Mouse (Mus musculus) E14TG2a.4 (cell line): Measurements from ENCODE around the gene Ap4m1.
A peak's percentile ranks its signal among the peaks of the same experiment; 100 is the strongest.
"Not testable (repeated sequence)": the region's sequence is repeated elsewhere in the genome, so short reads cannot be mapped to it uniquely, and the experiment has no call there.

Experiments used
- H3K27me3 ChIP-seq: 2 replicates; pipeline ENCODE4 v1.6.1; 2014; ENCODE audit warnings: low read length, control low read depth; ENCODE audit not compliant: insufficient read depth
- H3K36me3 ChIP-seq: 2 replicates; pipeline ENCODE4 v1.6.1; 2014; ENCODE audit warnings: low read length, control low read depth; ENCODE audit not compliant: insufficient read depth
- H3K4me1 ChIP-seq: replicated peaks from 2 replicates; pipeline ENCODE4 v1.6.1; 2014; ENCODE audit warnings: low read depth, low read length, control low read depth
- H3K4me3 ChIP-seq: replicated peaks from 2 replicates; pipeline ENCODE4 v1.5.1; 2014; ENCODE audit warnings: mild to moderate bottlenecking, low read length
- H3K9me3 ChIP-seq: 2 replicates; pipeline ENCODE4 v1.6.1; 2014; ENCODE audit warnings: low read length, control low read depth
- CTCF ChIP-seq: conservative IDR thresholded peaks from 2 replicates; pipeline ENCODE4 v1.5.1; 2014; ENCODE audit warnings: low read length
- NANOG ChIP-seq: IDR thresholded peaks from 2 replicates; pipeline ENCODE4 v1.6.1; 2014; ENCODE audit warnings: borderline replicate concordance, low read length, mixed read lengths
- POU5F1 ChIP-seq: IDR thresholded peaks from 2 replicates; pipeline ENCODE4 v1.6.1; 2014; ENCODE audit warnings: low read length, borderline replicate concordance

The Ap4m1 gene

DNA sequence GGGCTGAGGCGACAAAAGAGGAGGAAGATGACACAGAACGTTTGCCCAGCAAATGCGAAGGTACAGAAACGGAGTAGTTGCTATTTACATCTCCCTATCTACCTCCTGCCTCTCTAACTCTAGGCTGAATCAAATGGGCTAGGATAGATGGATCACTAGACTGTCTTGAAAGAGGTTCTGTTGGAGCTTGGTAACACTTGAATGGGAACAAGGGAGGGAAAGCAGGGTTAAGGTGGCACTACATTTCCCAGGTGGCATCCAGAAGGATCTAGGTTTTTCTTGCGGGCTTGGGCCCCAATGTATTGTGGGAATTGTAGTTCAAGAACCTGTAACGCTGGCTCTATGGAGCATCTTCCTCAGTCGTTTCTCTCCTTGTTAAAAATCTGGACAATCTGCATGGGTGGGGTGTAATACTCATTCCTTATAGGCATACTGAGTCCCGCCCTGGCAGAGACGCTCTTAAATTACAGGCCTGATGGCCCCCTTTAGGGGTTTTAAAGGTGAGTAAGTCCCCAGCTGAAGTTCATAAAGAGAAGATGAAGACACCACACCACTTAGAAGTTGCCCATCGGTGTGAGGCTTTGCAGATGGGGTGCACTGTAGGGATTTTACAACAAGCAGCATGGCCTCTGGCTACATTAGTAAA lies 16.0 kb downstream of the Ap4m1 start:
- peaks cover 58% of the 10 kb centered on the region for H3K4me1 ChIP-seq
- H3K36me3 ChIP-seq = peaks cover 57% of the 10 kb centered on the region
- no peaks in the 10 kb centered on the region for H3K9me3 ChIP-seq
- no peaks in the 10 kb centered on the region for H3K27me3 ChIP-seq
- TF ChIP-seq NANOG = no peak
- TF ChIP-seq CTCF = no peak
- no peak for TF ChIP-seq POU5F1
- H3K4me3 ChIP-seq = peak overlapping the region; percentile 95

DNA sequence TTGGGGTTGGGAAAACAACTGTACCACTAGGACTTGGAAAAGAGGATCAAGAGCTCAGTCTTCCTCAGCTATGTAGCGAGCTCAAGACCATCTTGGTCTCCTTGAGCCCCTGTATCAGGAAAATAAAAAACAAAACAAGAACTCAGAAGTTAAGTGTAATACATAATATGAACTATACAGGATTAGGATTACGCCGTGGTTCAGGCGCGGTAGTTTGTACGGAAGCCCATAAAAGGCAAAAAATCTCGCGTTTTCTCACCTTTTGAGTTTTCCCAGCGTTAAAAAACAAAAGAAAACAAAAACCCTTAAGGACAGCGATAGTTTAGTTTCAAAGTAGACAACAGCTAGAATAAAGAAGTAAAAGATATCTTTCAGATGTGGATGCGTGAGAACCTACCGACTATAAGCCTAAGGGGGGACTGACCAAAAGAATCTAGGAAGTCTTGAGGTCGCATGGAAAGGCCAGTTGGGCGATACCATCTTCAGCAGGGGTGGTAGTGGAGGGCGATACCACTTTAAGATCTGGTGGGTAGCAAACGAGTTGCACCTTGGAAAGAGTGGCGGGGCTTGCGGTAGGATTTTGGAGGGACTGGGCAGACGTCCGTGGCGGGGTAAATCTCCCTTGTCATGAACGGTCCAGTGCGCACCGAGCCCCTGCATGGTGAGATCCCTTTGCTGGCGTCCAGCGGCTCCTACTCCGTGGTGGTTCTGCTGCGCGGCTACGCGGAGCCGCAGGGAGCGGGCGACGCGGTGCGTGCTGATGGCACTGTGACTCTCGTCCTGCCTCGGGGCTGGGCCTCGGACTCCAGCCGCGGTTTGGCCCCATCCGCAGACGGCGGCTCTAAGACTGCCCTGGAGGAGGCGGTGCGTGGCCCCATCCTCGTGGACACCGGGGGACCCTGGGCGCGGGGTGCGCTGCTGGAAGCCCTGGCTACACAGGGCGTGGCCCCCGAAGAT lies 22.2 kb downstream of the Ap4m1 start, which contains the start of gene Mblac1:
Mblac1 (plus strand) TSS at position 544 of the 957 bp plus-strand sequence.
- Histone ChIP-seq H3K36me3 (peaks cover 40% of the 10 kb centered on the region), H3K4me1 (peaks cover 25% of the 10 kb centered on the region), H3K4me3 (peak within 1 kb of the TSS; percentile 91), H3K9me3 (no peaks in the 10 kb centered on the region), H3K27me3 (peaks cover 9% of the 10 kb centered on the region; the same call in 1 of the 2 replicates)
- TF ChIP-seq CTCF (no peak), NANOG (no peak), POU5F1 (no peak)

DNA sequence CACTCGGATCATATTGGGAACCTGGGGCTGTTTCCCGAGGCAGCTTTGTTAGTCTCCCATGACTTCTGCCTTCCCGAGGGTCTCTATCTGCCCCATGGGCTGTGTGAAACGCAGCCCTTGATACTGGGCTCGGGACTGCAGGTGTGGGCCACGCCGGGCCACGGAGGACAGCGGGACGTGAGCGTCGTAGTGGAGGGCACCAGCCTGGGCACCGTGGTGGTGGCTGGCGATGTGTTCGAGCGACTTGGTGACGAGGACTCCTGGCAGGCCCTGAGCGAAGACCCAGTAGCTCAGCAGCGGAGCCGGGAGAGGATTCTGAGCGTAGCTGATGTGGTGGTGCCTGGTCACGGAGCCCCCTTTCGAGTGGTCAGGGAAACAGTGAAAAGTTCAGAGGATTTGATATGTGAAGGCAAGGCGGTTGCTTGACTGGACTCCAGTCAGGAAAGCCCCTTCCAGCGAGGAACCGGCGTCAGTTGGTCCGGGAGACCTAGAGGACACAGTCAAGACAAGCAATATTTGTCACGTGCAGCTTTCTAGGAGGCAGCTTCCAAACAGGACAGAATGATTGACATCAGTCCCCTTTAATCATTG lies 23.0 kb downstream of the Ap4m1 start:
- Histone ChIP-seq H3K9me3 (no peaks in the 10 kb centered on the region), H3K27me3 (peaks cover 9% of the 10 kb centered on the region; the same call in 1 of the 2 replicates), H3K4me1 (peaks cover 23% of the 10 kb centered on the region), H3K36me3 (peaks cover 36% of the 10 kb centered on the region), H3K4me3 (peak overlapping the region; percentile 91)
- TF ChIP-seq POU5F1 (no peak), CTCF (no peak), NANOG (no peak)

DNA sequence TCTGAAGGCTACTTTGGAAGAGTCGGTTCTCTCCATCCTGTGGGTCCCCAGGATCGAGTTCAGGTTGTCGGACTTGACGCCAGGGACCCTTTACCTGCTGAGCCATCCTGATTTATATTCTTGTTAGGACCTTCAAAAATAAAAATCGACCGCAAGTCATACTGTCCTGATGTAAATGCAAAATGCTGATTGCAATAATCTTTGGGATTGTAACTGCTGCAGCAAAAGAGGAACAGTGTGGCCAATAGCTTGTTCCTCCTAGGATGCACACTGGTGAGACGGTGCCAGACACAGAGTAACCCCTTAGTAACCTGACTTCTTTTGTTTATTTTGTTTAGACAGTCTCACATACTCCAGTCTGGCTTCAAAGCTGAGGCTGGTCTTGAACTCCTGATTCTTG lies 23.7 kb downstream of the Ap4m1 start:
- H3K36me3 ChIP-seq = peaks cover 30% of the 10 kb centered on the region
- peaks cover 19% of the 10 kb centered on the region for H3K4me1 ChIP-seq
- TF ChIP-seq POU5F1 = no peak
- H3K4me3 ChIP-seq = no peak overlapping the region; the same call in 1 of the 2 replicates
- H3K27me3 ChIP-seq = peaks cover 9% of the 10 kb centered on the region; the same call in 1 of the 2 replicates
- 0 out of 2 replicates have a peak, but pooled peaks cover 2% of the 10 kb centered on the region for H3K9me3 ChIP-seq

DNA sequence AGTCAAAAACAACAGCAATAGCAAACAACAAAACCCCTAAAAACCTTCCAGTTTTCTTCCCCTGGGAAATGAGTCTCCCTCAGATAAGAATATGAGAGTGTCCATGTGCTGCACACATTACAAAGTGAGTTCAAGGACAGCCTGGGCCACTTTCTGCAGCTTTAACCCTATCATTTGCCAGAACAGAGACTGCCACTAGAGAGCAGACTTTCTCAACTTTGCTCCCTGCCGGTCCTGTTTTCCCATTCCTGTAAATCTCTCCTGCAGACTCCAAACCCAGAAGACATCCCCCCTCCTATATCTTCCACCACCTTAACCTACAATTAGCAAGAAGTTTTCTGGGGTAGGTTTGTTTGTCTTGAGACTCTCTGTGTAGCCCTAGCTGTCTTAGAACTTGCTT lies 27.8 kb downstream of the Ap4m1 start:
- no peak for TF ChIP-seq POU5F1
- no peak for TF ChIP-seq CTCF
- no peak for TF ChIP-seq NANOG
- Histone ChIP-seq H3K4me3 (no peak overlapping the region), H3K9me3 (peaks cover 38% of the 10 kb centered on the region), H3K36me3 (no peaks in the 10 kb centered on the region), H3K27me3 (peaks cover 8% of the 10 kb centered on the region; the same call in 1 of the 2 replicates), H3K4me1 (peaks cover 13% of the 10 kb centered on the region)

DNA sequence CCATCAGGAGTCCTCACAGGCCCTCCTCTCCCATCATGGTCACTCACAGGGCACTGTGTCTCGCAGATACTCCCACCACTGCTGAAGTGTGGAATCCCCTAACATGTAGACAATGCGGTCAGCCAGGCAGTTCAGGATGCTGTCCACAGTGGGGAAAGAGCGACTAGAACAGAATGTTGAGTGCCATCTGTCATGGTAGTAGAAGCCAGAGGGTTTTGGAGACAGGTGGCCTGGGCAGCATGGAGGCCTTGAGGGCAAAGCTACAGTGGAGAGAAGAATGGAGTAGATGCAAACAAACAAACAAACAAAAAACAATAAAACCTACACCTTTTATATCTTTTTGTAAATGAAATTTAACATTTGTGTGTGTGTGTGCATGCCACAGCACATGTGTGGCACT lies 30.3 kb downstream of the Ap4m1 start:
- Histone ChIP-seq H3K4me1 (no peaks in the 10 kb centered on the region), H3K4me3 (no peak overlapping the region), H3K27me3 (no peaks in the 10 kb centered on the region), H3K9me3 (peaks cover 53% of the 10 kb centered on the region), H3K36me3 (no peaks in the 10 kb centered on the region)
- TF ChIP-seq NANOG (no peak), CTCF (no peak), POU5F1 (no peak)

DNA sequence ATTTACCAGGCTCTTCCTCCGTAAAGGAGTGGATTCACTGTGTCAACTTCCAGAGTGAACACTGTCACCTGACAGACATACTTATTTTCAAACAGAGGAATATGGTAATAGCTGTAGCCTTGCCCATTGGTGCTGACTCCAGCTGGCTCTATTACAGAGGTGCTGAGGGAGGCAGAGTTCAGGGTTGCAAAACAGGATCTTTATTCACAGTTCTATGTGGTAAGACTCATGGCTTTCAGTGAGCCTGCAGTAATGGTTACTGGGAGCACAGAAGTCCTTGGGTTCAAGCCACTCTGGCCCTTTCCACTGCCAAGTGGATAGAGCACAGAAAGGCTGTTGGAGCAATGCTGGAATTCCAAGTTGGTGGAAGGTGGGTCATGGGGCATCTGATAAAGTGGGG lies 35.5 kb downstream of the Ap4m1 start:
- H3K4me1 ChIP-seq = no peaks in the 10 kb centered on the region

DNA sequence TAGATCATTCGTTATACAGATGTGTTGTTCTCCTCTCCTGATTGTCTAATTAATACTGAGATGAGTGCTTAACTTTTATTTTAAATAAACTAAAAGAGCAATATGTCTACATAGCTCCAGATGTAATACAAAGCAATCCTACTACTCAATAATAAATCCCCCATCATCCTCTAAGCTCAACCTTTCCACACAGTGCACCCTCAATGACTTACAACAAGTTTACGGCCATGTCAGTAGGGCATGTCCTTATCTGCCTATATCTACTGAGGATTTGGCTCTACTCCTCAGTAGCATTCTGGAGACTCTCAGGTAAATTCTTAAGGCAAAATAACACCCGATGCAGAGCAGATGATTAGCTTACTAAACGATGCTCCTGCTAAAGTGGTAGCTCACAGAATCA lies 36.1 kb downstream of the Ap4m1 start:
- Histone ChIP-seq H3K4me1 (no peaks in the 10 kb centered on the region), H3K27me3 (no peaks in the 10 kb centered on the region), H3K4me3 (no peak overlapping the region), H3K36me3 (no peaks in the 10 kb centered on the region), H3K9me3 (peaks cover 72% of the 10 kb centered on the region)
- no peak for TF ChIP-seq POU5F1
- no peak for TF ChIP-seq NANOG
- TF ChIP-seq CTCF = no peak

More for the DNA sequence above, 35.5 kb downstream of the Ap4m1 start:
- TF ChIP-seq CTCF (no peak), NANOG (no peak), POU5F1 (no peak)
- Histone ChIP-seq H3K27me3 (no peaks in the 10 kb centered on the region), H3K9me3 (peaks cover 73% of the 10 kb centered on the region), H3K36me3 (no peaks in the 10 kb centered on the region), H3K4me3 (no peak overlapping the region)

DNA sequence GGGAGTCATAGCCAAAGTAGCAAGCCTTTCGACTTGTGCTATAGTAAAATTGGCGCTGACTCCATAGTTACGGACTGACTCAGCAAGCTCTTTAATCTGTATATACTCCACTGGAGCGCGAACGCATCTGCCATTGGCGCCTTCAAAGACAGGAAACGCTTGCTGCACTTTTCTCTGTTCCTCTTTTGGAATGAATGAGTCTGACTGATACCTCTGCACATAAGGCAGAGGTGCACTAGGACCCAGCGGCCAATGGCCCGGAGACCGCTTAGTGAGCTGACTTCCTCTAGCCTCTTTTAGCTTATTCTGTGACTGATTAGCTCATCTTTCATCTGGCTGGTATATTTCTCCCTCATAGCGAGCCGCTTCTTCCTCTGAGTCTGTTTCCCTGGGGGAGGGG lies 44.8 kb downstream of the Ap4m1 start:
- H3K4me3 ChIP-seq = peak overlapping the region; percentile 49
- not testable (repeated sequence) for H3K27me3 ChIP-seq, H3K4me1 ChIP-seq, H3K36me3 ChIP-seq
- peaks cover 35% of the 10 kb centered on the region for H3K9me3 ChIP-seq
